Mouse (Mus musculus) WW6 (cell line): ENCODE data around the gene Map2k2.
A peak's percentile ranks its signal among the peaks of the same experiment; 100 is the strongest.
"Not testable (repeated sequence)": the region's sequence is repeated elsewhere in the genome, so short reads cannot be mapped to it uniquely, and the experiment has no call there.

Experiments used
- DNase-seq: peaks from one replicate; pipeline ENCODE4 v3.0.0-alpha.2; 2013; ENCODE audit warnings: low read depth, low spot score

Gene Map2k2

DNA sequence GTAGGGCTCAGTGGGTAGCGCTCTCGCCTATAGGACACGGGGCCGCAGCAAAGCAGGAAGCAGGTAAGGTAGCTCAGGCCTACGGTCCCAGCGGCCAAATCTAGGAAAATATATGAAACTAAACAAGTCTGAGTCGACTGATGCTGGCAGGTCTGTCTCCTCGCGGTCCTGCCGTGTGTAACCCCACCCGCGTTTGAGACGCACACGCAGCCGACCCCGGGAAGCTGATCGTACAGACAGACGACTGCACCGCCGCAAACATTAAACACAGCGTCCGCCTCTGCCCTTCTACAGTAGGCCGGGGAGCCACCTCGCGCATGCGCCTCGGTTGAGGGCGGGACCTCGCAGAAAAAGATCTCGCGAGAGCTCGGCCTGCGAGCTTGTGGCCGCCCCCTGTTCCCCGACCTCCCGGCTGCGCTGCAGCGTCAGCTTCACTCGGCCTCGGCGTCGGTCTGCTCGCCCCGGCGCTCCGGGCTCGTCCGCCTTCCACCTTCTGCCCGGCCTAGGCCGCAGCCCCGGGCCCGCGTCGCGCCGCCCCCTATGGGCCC, at the start of gene Map2k2:
TSS of gene Map2k2 (plus strand) at position 351 of the 548 bp plus-strand sequence.
- DNase-seq, result peak; percentile 92

DNA sequence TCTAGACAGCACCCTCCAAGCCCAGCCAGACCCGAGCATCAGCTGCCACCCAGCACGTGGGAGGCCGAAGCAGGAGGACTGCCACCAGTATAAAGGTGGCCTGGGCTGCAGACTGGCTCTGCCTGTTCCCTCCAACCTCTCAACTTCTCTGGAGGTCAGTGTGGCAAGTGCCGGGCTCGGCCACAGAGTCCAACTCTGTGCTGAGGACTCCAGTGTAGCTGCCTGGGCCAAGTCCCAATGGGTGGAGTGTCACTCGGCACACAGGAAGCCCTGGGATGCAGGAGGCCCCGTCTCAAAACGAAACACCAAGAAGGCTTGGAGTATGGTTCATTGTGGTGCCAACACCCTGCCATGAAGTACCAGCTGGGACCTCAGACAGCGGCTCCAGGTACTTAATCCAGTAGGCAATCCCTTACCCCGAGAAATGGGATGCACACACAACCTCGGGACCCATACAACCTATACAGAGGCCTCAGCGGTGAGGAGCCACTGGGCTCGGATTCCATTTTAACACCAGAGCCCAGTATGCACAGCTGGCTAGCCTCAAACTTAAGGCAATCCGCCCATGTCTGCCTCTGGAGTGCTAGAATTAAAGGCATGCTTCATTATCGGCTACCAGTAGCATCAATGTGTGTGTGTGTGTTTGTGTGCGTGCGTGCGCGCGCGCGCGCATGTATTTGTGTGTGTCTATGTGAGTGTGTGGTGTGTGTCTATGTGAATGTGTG, 48.1 kb upstream of the Map2k2 start:
- DNase-seq, result no peak

DNA sequence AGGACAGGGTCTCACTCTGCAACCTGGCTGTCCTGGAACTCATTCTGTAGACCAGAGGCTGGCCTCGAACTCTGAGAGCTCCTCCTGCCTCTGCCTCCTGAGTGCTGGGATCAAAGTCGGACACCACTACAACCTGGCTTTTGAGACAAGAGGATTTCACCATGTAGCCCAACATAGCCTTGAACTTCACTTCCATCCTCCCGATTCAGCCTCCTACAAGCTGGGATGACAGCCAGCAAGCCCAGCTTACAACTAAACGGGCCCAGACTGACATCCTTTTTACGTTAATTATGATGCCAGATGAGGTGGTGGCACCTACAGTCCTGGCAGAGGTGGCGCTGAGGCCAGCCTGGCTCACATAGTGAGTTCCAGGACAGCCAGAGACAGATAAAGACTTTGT, 46.8 kb upstream of the Map2k2 start:
- DNase-seq, result no peak

DNA sequence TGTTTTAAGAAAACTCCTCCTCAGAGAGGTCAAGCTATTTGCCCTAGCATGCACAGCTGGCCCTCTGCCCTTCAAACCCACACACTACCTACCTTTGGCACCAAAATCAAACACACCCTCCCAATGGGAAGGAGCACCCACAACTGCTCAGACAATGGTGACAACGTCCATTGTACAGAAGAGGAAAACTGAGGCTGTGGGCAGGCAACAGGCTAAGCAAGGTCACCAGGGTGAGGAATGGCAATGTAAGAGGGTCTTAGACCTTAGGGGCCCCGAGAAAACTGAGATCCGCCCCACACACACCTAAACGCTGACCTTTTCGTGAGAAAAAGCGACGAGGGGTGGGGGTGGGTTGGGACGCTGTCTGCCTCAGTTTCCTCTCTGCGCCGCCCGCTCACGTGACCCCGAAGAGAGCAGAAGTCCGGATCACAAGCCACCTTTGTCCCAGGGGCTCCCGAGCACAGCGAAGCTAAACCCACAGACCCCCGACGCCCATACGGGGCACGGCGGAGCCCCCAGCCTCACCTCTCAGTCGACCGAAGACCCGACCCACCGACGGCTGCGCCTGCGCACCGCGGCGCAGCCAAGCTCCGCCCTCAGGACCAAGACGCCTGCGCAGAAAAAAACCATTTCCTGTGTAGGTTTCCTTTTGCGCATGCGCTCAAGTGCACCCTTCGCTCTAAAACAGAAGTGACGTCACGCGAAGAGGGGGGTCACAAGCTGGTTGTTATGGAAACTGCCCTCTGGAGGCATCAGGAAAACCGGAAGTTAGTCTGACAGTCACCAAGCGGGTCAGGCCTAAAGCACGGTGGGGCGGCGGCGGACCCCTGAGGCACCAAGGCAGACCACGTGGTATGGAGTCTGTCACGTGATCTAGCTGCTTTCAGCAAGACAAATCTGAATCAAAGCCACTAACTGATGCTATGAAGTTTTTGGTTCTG, 45.8 kb upstream of the Map2k2 start, which contains the start of gene Sgta:
TSS of gene Sgta (minus strand) at position 579 of the 941 bp plus-strand sequence.
- peak; percentile 98 for DNase-seq

DNA sequence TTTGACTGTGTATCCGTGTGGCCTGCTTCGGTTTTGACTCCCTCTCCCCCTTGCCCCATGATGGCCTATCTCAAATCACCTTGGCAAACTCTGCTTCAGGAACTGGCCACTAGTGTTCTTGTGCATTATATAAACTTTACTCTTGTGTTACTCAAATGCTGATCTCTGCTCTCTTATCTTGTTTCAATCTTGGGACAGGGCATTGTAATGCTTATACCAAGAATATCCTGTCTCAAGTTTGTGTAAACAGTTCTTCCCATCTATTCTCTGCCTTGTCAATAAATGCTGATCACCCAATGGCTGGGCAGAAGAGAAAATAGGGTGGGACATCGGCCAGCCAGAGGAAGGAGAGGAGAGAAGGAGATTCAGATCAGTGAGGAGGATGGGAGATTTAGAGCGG, 43.0 kb upstream of the Map2k2 start:
- DNase-seq, result no peak

DNA sequence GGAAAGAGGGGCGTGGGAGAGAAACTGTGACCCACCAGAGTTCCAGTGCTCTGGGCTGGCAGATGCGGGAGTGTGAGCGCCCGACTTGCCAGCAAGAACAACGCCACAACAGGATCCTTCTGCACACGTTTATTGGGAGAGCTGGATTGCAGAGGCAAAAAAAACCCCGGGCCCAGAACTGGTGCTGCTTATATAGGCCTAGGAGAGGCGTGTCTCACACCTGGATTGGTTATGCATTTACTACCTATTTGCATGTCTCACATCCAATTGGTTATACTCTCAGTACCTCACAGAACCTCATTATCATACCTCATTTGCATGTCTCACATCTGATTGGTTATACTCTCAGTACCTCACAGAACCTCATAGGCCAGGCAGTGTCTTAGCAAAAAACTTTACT, 41.2 kb upstream of the Map2k2 start:
- not testable (repeated sequence) for DNase-seq

DNA sequence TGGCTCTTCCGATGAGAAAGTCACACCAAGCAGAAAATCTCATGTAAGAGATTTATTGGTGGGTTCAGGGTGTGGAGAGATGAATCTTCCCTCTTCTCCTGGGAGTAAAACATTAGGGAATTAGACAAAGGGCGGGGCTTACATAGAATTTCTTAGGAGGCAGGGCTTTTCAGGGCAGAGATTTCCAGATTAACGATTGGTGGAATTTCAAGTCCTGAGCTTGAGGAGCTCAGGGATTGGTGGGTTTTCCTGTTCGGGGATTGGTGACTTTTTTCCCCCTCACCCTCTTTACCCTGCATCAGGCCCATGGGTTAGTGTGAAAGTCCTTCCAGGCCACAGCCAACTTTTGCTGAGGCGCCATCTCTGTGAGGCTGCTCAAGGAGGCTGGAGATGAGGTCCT, 37.0 kb upstream of the Map2k2 start:
- no peak for DNase-seq

DNA sequence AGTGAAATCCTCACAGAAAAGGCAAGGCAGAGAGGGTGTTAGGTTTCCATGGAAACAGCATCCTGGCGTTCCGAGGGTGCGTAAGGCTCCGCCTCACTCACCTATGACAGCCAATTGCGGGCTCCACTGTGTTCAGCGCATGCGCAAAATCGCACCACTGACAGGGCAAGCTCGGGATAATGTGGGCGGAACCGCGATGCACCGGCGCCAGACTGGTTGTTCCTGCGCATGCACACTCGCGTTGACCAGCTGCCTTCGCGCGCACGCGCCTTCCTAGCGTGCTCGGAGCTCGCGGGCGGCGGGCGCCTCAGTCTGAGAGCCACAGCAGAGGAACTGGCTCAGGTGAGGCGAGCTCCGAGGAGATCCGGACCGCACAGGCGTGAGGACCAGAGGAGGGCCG, 35.9 kb upstream of the Map2k2 start, which contains the start of gene Thop1:
TSS of gene Thop1 (plus strand) at position 200 of the 400 bp plus-strand sequence.
- peak; percentile 99 for DNase-seq

DNA sequence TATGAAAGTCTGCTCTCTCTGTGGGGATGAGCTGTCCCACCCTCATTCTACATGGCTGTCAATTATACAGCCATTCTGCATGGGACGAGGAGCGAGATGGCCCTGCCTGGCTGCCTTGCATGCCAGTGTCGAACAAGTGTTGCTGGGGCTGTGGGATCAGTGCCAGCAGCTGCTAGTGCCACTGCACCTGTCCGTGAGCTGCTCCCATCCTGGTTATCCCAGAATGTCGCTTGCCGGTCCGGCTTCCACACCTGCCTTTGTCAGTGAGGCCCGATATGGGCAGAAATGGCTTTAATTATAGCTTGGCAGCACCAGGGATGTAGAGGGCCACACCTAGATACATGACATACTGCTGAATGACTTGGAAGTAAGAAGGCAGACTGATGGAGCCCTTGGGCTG, 33.4 kb upstream of the Map2k2 start:
- no peak for DNase-seq

DNA sequence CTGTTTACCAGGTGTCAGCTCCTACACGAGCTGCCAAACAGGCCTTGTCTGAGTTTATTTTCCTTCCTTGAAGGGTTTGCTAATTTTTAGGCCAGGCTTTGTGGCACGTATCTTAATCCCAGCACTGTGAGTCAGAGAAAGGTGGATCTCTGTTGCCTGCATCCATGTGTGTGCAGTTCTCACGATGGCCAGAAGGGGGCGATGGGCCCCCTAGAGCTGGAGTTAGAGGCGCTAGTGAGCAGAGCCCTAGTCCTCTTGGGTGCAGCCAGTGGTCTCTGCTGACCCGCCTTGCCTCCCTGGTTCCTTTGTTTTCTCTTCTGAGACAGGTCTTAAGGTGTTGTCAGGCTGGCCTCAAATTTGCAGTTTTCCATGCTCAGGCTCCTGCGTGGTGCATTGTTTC, 32.3 kb upstream of the Map2k2 start:
- no peak for DNase-seq

DNA sequence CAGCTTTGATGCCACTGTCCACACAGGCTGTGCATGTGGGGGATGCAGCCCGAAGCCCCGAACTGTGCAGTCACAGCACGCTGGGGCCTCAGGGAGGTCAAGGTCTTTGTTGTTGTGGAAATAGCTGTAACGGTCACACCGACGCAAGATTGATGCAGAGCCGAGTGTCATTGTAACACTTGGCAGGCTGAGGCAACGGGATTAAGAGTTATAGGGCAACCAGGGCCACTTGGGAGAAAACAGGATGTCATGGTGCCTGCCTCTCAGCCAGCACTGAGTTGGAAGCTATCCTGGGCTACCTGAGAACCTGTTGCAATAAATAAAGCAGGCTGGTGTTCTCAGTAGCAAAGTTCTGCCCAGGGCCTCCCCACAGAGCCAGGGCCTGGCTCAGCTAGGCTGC, 30.0 kb upstream of the Map2k2 start:
- no peak for DNase-seq

DNA sequence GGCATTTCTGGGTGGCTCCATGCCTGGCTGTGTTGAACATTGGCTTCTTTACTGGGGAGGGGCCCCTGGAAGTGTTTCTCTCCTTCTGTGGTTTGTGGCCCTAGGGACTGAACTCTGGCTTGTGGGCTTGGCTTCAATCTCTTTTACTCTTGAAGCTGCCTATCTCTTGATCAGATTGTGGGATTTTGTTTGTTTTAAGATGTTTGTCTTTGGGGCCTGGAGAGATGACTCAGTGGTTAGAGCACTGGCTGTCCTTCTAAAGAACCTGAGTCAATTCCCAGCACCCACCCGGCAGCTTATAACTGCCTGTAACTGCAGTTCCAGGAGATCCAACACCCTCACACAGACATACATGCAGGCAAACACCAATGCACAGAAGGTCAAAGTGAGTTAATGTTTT, 29.4 kb upstream of the Map2k2 start:
- DNase-seq, result no peak

DNA sequence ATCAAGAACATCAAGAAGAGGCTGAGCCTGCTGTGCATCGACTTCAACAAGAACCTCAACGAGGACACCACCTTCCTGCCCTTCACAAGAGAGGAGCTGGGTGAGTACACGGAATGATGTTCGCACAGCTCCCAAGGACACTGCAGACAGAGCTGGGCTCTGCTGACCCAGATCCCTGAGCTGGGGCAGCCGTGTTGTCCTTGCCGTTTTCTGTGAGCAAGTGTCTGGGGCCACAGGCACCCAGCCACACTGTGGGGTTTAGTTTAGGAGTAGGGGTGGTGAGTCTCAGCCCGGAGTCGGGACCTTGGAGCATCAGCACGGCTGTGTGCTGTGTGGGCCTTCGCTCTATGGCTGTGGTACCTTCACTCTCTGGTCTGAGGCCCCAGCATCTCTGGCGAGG, 27.8 kb upstream of the Map2k2 start:
- DNase-seq, result no peak

DNA sequence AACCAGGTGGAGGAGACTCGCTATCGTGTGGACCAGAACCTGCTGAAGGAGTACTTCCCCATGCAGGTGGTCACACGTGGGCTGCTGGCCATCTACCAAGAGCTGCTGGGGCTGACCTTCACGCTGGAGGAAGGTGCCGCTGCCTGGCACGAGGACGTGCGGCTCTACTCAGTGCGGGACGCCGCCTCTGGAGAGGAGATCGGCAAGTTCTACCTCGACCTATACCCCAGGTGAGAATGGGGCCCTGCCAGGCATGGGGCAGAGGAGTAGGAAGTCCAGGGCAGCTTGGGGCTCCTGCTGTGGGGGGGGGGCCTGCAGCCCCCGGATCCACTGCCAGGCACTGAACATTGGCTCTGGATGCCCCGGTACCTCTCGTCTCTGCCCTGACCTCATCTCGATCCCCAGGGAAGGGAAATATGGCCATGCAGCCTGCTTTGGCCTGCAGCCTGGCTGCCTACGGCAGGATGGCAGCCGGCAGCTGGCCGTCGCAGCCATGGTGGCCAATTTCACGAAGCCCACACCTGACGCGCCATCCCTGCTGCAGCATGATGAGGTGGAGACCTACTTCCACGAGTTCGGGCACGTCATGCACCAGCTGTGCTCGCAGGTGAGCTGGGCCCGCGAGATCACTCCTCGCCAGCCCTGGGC, 25.6 kb upstream of the Map2k2 start:
- no peak for DNase-seq

DNA sequence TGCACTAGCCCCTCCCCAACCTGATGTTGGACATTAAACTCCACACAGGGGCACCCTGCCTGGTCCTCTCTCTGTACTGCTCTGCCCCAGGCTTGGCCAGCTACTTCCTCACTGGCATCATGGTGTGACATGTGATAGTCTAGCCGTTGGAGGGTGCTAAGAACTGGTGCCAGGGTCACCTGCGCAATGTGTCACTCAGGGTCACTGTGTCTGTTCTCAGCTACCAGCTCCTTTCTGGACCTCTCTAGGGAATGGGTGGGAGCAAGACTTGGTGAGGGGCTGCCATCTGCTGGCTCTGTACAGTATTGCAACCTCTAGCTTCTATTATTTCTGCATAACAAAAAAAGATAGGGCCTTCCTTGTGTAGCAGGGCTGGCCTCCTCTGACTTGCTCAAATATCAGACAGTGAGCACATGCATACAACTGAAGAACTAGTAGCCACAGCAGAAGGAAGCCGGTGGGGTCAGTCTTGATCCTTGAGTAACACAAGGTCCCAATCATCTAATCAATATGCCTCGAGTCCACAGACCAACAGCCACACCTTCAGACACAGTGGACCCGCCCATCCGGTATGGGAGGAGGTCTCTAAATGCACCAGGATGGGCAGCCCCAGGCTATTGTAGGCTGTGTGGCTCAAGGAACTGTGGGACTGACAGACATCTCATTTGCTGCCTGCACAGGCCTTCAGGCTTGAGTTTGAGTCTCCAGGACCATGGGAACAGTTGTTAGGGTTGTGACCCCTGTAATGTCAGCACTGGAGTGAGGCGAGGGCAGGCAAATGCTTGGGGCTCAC, 23.4 kb upstream of the Map2k2 start:
- peak; percentile 69 for DNase-seq

DNA sequence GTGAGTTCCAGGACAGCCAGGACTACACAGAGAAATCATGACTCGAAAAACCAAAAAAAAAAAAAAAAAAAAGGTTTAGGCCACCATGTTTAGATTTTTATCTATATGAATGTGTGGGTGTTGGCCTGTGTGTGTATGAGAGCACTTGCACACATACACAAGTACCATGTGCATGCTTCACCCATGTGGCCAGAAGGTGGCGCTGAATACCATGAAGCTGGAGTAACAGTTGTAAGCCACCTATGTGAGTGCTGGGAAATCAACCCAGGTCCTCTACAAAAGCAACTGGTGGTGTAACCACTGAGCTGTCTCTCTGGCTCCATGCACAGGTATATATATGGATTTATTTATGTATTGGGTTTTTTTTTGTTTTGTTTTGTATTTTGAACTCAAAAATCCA, 18.7 kb upstream of the Map2k2 start:
- peak; percentile 53 for DNase-seq

DNA sequence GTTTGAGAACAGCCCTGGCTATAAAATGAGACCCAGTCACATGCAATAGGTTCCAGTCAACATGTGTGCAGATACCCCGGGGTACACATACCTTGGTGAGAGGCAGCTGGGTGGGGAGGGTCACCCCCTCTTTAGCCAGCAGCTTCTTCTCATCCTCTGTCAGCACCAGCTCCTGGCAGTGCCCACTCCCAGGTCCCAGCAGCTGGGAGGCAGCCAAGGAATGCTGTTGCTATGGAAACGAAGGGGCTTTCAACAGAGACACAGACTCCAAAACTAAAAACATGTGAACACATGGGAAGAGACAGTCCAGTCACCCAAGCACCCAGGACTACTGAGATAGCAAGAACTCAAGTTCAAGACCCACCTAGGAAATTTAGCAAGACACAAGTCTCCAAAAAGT, 16.5 kb upstream of the Map2k2 start:
- DNase-seq, result no peak

DNA sequence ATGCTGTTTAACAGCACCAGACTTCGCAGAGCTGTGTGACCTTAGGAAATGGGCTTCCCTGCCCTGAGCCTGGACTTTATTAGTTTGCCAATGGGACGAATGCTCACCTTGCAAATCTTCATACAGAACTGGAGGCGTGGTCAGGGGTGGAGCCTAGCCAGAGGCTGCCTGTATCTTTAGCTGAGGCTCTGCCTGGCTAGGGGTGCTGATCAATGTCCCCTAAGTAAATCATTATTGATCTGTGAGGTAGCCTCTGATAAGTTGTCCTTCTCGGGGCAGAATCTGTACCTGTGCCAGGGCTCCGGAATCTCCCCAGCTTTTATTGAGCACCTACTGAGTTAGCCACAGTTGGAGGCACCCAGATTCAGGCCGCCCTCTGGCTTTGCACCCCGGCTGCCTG, 15.1 kb upstream of the Map2k2 start:
- DNase-seq, result no peak

DNA sequence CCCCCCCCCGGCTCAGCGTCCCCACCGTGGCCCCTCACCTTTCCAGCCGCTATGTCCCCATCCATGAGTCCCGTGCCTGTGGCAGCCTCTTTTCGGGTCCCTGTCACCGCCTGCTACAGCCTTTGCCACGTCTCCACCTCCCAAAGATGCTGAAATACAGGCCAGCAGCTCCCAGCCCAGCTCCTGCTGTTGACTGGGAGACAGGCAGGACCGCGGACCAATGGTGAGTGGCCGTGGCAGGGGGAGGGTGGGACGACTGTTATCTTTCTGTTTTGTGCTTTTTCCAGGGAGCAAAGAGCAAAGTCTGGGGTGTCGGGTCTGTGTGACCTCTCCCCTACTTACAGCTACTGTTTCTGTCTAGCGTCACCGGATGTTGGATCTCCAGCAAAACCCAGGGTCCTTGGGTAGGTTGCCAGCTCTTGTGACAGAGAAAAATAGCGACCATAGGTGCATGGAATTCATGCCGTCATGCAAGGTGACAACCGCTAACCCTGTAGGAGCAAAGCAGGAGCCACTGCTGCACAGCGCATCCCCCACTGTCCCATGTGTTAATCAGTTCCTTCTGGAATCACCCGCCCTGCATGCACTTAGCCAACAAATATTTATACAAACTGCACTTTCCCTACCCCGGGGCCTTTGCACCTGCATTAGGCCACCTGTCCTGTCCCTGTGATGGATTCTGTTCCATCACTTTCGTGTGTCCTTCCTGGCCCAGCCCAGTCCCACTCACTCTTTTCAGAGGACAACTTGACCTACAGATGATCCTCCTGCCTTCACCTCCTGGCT, 13.1 kb upstream of the Map2k2 start:
- no peak for DNase-seq
